Mouse (Mus musculus): ENCODE results near the gene Itch.

GRCm38 (mm10) chr2:155115216-155115830 is 18.0 kb upstream of the Itch start:
- no peak for TF ChIP-seq CTCF (IDR thresholded peaks at IDR 0.05; ENCODE audit: borderline replicate concordance, insufficient read depth, low read length)
- no peak for TF ChIP-seq POLR2A (IDR thresholded peaks at IDR 0.05; ENCODE audit: low read depth, low read length)

Measured in embryonic fibroblast, embryonic 13.5 days (primary cell).